Mouse (Mus musculus) CH12.LX (cell line): ENCODE results near the gene 4930469K13Rik. TPM values are rescaled to one million over a fixed set of nuclear protein-coding genes. Genes with fewer than 3 reads are reported as not detected.
A peak's percentile ranks its signal among the peaks of the same experiment; 100 is the strongest.

Experiments used
- DNase-seq: peaks from one replicate; pipeline ENCODE4 v3.0.0-alpha.2; 2013; ENCODE audit errors: extremely low read depth
- H3K27ac ChIP-seq: 2 replicates; pipeline ENCODE4 v1.5.1; 2012; ENCODE audit warnings: low read depth, mild to moderate bottlenecking, control low read depth, moderate library complexity; ENCODE audit not compliant: insufficient read depth
- H3K27me3 ChIP-seq: replicated peaks from 2 replicates; pipeline ENCODE3; 2012; ENCODE audit warnings: inconsistent platforms
- H3K36me3 ChIP-seq, 2 experiments: replicated peaks in 1 of 2; 2 replicates each; pipeline versions ENCODE3 to v1.6.1; 2012; ENCODE audit warnings: inconsistent platforms in 1 of 2, low read length in 1 of 2, mild to moderate bottlenecking in 1 of 2, mixed read lengths in 1 of 2, moderate library complexity in 1 of 2; ENCODE audit not compliant: control insufficient read depth in 1 of 2, insufficient read depth in 1 of 2
- H3K4me1 ChIP-seq, 2 experiments: 2 replicates each; pipeline ENCODE4 v1.6.1; 2012; ENCODE audit warnings: inconsistent platforms in 1 of 2, moderate library complexity in 1 of 2; ENCODE audit not compliant: insufficient read depth in 2 of 2, control insufficient read depth in 1 of 2
- H3K4me2 ChIP-seq: 2 replicates; pipeline ENCODE4 v1.6.1; 2012; ENCODE audit warnings: low read depth, mild to moderate bottlenecking, control low read depth; ENCODE audit not compliant: poor library complexity, insufficient read depth, severe bottlenecking
- H3K4me3 ChIP-seq, 3 experiments: fragments of 150-350 bp in 1 of 3; sonication (generic) in 1 of 3; replicated peaks in 1 of 3; 2 replicates each; pipeline versions ENCODE3 to v1.5.1; 2011 to 2012; ENCODE audit warnings: low read depth in 2 of 3, low read length in 2 of 3, mild to moderate bottlenecking in 2 of 3, moderate library complexity in 2 of 3, control low read depth in 1 of 3, improper control_type of control experiment in 1 of 3, inconsistent platforms in 1 of 3, mixed read lengths in 1 of 3; ENCODE audit not compliant: poor library complexity in 1 of 3
- H3K79me2 ChIP-seq: replicated peaks from 2 replicates; pipeline ENCODE4 v1.6.1; 2012; ENCODE audit warnings: mild to moderate bottlenecking, moderate library complexity; ENCODE audit not compliant: control insufficient read depth, poor library complexity, insufficient read depth, severe bottlenecking; ENCODE audit errors: extremely low read depth
- H3K9ac ChIP-seq: 2 replicates; pipeline ENCODE4 v1.6.1; 2012; ENCODE audit warnings: low read depth, mild to moderate bottlenecking, control low read depth, moderate library complexity; ENCODE audit not compliant: insufficient read depth
- H3K9me3 ChIP-seq: replicated peaks from 2 replicates; pipeline ENCODE3; 2012; ENCODE audit warnings: low read length, inconsistent platforms, mixed read lengths
- BHLHE40 ChIP-seq: IDR thresholded peaks from 2 replicates; pipeline ENCODE4 v1.6.1; 2011; ENCODE audit warnings: mild to moderate bottlenecking, low read depth, low read length, improper control_type of control experiment
- CHD1 ChIP-seq: IDR thresholded peaks from 2 replicates; pipeline ENCODE4 v1.6.1; 2012; ENCODE audit warnings: low read depth, low read length, improper control_type of control experiment, inconsistent platforms
- CHD2 ChIP-seq: IDR thresholded peaks from 2 replicates; pipeline ENCODE4 v1.6.1; 2011; ENCODE audit warnings: low read length, improper control_type of control experiment
- CTCF ChIP-seq, 2 experiments: IDR thresholded peaks in 1 of 2; conservative IDR thresholded peaks in 1 of 2; 2 replicates each; pipeline ENCODE4 v1.5.1; 2011 to 2012; ENCODE audit warnings: low read depth in 2 of 2, low read length in 2 of 2, improper control_type of control experiment in 1 of 2, inconsistent platforms in 1 of 2, mild to moderate bottlenecking in 1 of 2, moderate library complexity in 1 of 2
- ELF1 ChIP-seq: IDR thresholded peaks from 2 replicates; pipeline ENCODE4 v1.6.1; 2014; ENCODE audit warnings: low read depth, mild to moderate bottlenecking, inconsistent platforms, low read length, improper control_type of control experiment
- EP300 ChIP-seq: IDR thresholded peaks from 2 replicates; pipeline ENCODE4 v1.6.1; 2011; ENCODE audit warnings: low read length, improper control_type of control experiment
- ETS1 ChIP-seq: conservative IDR thresholded peaks from 2 replicates; pipeline ENCODE4 v1.6.1; 2012; ENCODE audit warnings: low read depth, mild to moderate bottlenecking, inconsistent platforms, low read length, improper control_type of control experiment, moderate library complexity
- GABPA ChIP-seq: IDR thresholded peaks from 2 replicates; pipeline ENCODE4 v1.6.1; 2012; ENCODE audit warnings: low read depth, low read length, improper control_type of control experiment, inconsistent platforms; ENCODE audit not compliant: insufficient replicate concordance
- HCFC1 ChIP-seq: IDR thresholded peaks from 2 replicates; pipeline ENCODE4 v1.6.1; 2012; ENCODE audit warnings: low read depth, mild to moderate bottlenecking, inconsistent platforms, low read length, improper control_type of control experiment
- KAT2A ChIP-seq: IDR thresholded peaks from 2 replicates; pipeline ENCODE4 v1.6.1; 2012; ENCODE audit warnings: low read length, improper control_type of control experiment, inconsistent platforms; ENCODE audit not compliant: insufficient replicate concordance
- MAFK ChIP-seq: IDR thresholded peaks from 2 replicates; pipeline ENCODE4 v1.6.1; 2011; ENCODE audit warnings: low read length, improper control_type of control experiment; ENCODE audit not compliant: insufficient replicate concordance
- MAX ChIP-seq: IDR thresholded peaks from 2 replicates; pipeline ENCODE4 v1.6.1; 2011; ENCODE audit warnings: low read length, improper control_type of control experiment
- MAZ ChIP-seq: IDR thresholded peaks from 2 replicates; pipeline ENCODE4 v1.6.1; 2012; ENCODE audit warnings: low read depth, mild to moderate bottlenecking, inconsistent platforms, low read length, improper control_type of control experiment, moderate library complexity
- MEF2A ChIP-seq: IDR thresholded peaks from 2 replicates; pipeline ENCODE4 v1.6.1; 2014; ENCODE audit warnings: low read depth, mild to moderate bottlenecking, inconsistent platforms, low read length, improper control_type of control experiment, borderline replicate concordance
- MXI1 ChIP-seq: IDR thresholded peaks from 2 replicates; pipeline ENCODE4 v1.6.1; 2011; ENCODE audit warnings: mild to moderate bottlenecking, low read depth, low read length, improper control_type of control experiment
- NELFE ChIP-seq: IDR thresholded peaks from 2 replicates; pipeline ENCODE4 v1.6.1; 2011; ENCODE audit warnings: low read depth, low read length, improper control_type of control experiment
- NRF1 ChIP-seq: IDR thresholded peaks from 2 replicates; pipeline ENCODE4 v1.6.1; 2014; ENCODE audit warnings: low read depth, mild to moderate bottlenecking, inconsistent platforms, low read length, improper control_type of control experiment, moderate library complexity
- PAX5 ChIP-seq: IDR thresholded peaks from 2 replicates; pipeline ENCODE4 v1.6.1; 2012; ENCODE audit warnings: low read length, inconsistent platforms, mixed read lengths
- POLR2A ChIP-seq: IDR thresholded peaks from 2 replicates; pipeline ENCODE4 v1.6.1; 2011; ENCODE audit warnings: low read depth, mild to moderate bottlenecking, improper control_type of control experiment, low read length
- RAD21 ChIP-seq: IDR thresholded peaks from 2 replicates; pipeline ENCODE4 v1.6.1; 2011; ENCODE audit warnings: low read depth, mild to moderate bottlenecking, low read length, improper control_type of control experiment, moderate library complexity
- RCOR1 ChIP-seq: conservative IDR thresholded peaks from 2 replicates; pipeline ENCODE4 v1.6.1; 2012; ENCODE audit warnings: low read depth, mild to moderate bottlenecking, inconsistent platforms, low read length, improper control_type of control experiment
- SIN3A ChIP-seq: IDR thresholded peaks from 2 replicates; pipeline ENCODE4 v1.6.1; 2012; ENCODE audit warnings: low read length, improper control_type of control experiment, inconsistent platforms
- TBP ChIP-seq: conservative IDR thresholded peaks from 2 replicates; pipeline ENCODE4 v1.6.1; 2011; ENCODE audit warnings: low read depth, low read length, improper control_type of control experiment
- TCF12 ChIP-seq: IDR thresholded peaks from 2 replicates; pipeline ENCODE4 v1.6.1; 2014; ENCODE audit warnings: low read depth, mild to moderate bottlenecking, inconsistent platforms, low read length, improper control_type of control experiment
- USF1 ChIP-seq: IDR thresholded peaks from 2 replicates; pipeline ENCODE4 v1.6.1; 2014; ENCODE audit warnings: low read depth, mild to moderate bottlenecking, inconsistent platforms, low read length, improper control_type of control experiment
- USF2 ChIP-seq: conservative IDR thresholded peaks from 2 replicates; pipeline ENCODE4 v1.6.1; 2011; ENCODE audit warnings: low read depth, low read length, improper control_type of control experiment
- ZKSCAN1 ChIP-seq: IDR thresholded peaks from 2 replicates; pipeline ENCODE4 v1.6.1; 2012; ENCODE audit warnings: low read depth, inconsistent platforms, low read length, improper control_type of control experiment, borderline replicate concordance
- ZMIZ1 ChIP-seq: IDR thresholded peaks from 2 replicates; pipeline ENCODE4 v1.6.1; 2012; ENCODE audit warnings: low read depth, mild to moderate bottlenecking, inconsistent platforms, low read length, improper control_type of control experiment
- ZNF384 ChIP-seq: IDR thresholded peaks from 2 replicates; pipeline ENCODE4 v1.6.1; 2012; ENCODE audit warnings: low read depth, low read length, improper control_type of control experiment, inconsistent platforms
- dilution Hi-C: fragments of 300-500 bp; cut with MboI; formaldehyde crosslinking; loops from 2 replicates; pipeline ENCODE4 v1.14.3; 2020; ENCODE audit warnings: low sequenced_read_pairs; ENCODE audit not compliant: extremely low pct_unique_long_range_greater_than_20kb, extremely low pct_ligation_motif_present
- in situ Hi-C: fragments of 300-500 bp; cut with MboI; formaldehyde crosslinking; loops from 3 replicates; pipeline ENCODE4 v1.14.3; 2019; ENCODE audit warnings: low sequenced_read_pairs, low pct_ligation_motif_present, low pct_unique_long_range_greater_than_20kb, mixed read lengths
- polyA plus RNA-seq: library from polyadenylated mRNA; unstranded; fragments of >175 nt; gene quantifications from 2 replicates; pipeline ENCODE4 v1.2.1, GENCODE M21; 2012; ENCODE audit warnings: low read depth; ENCODE audit not compliant: insufficient read length
- total RNA-seq, 2 experiments: library from RNA; depleted of rRNA; stranded (reverse); fragments of 300-350 nt in 1 of 2; fragments of >200 nt in 1 of 2; gene quantifications; 2 replicates each; pipeline ENCODE4 v1.2.3; 2012 to 2014

4930469K13Rik gene
- total and polyA plus RNA-seq, 3 experiments: not detected

- peaks cover 76 to 83% of the 10 kb centered on the region in 2 experiments for H3K36me3 ChIP-seq
- no peaks in the 10 kb centered on the region for H3K27me3 ChIP-seq
- in situ Hi-C loops: loop anchor here (10.0 kb wide), 1 partner anchor 66 kb away; no protein-coding TSS in a partner anchor
- no peaks in the 10 kb centered on the region for H3K79me2 ChIP-seq
- DNase-seq: no peak
- dilution Hi-C loops: no loop called here
- H3K9me3 ChIP-seq: peaks cover 7% of the 10 kb centered on the region
- H3K9ac ChIP-seq: no peak overlapping the region
- H3K27ac ChIP-seq: no peak overlapping the region
- H3K4me2 ChIP-seq: no peak overlapping the region
- peaks cover 9 to 70% of the 10 kb centered on the region in 2 experiments for H3K4me1 ChIP-seq
- TF ChIP-seq USF2 (no peak), MAX (no peak), ZNF384 (no peak), ZKSCAN1 (no peak), MAFK (no peak), MEF2A (no peak), HCFC1 (no peak), ELF1 (no peak), BHLHE40 (no peak), CTCF (conservative IDR thresholded peaks at IDR 0.05 in 1 of 2, IDR thresholded peaks at IDR 0.05 in 1 of 2; ENCODE audit: low read depth in 2 of 2, low read length in 2 of 2) (no peak), MXI1 (no peak), GABPA (no peak), ETS1 (no peak), TBP (no peak), MAZ (no peak), PAX5 (no peak), KAT2A (no peak), TCF12 (no peak)
- no peak overlapping the region for H3K4me3 ChIP-seq
These were observed 27.8 kb downstream of the 4930469K13Rik start for GRCm38 (mm10) chr11:34070596-34070995.

DNA sequence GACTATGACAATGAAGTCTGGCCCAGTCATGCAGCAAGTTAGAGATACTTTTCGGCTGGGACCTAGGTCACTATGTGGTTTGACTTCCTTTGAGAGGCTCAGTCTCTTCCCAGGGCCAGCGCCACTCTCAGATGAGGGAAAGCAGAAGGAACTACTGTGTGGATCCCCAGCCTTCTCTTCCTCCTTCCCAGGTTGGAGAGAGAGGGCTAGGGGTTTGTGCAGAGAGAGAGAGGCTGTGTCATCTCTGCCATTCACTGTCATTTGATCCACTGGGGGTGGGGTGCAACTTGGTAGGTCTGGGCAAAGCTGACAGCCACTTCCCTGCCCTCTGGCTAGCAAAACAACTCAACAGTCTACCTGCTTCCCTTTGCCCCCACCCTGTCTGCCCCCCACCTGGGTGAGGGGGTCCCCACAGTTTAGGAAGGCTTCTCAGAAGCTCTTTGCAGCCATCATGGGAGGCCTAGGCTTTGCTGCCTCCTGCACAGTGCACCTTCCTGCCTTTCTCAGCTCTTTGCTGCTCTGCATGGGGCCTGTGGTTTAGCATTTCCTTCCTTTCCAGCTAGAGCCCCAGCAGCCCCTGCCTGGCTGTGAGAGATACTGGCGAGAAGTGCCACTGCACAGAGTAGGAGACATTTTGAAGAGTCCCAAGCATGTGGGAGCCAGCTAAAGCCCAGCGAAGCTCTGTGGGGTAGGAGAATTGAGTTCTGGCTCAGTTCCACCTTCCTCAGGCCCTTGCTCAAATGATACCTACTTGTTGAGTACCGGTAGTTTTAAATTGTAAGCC lies 34.5 kb downstream of the 4930469K13Rik start:
- H3K4me1 ChIP-seq: peaks cover 22 to 69% of the 10 kb centered on the region in 2 experiments
- no peaks in the 10 kb centered on the region for H3K27me3 ChIP-seq
- H3K4me3 ChIP-seq: no peak overlapping the region
- in situ Hi-C loops (no loop called here), dilution Hi-C loops (no loop called here)
- DNase-seq: peak; percentile 79
- H3K9ac ChIP-seq: no peak overlapping the region
- H3K9me3 ChIP-seq: peaks cover 7% of the 10 kb centered on the region
- H3K4me2 ChIP-seq: no peak overlapping the region
- H3K36me3 ChIP-seq: peaks cover 30 to 41% of the 10 kb centered on the region in 2 experiments
- no peaks in the 10 kb centered on the region for H3K79me2 ChIP-seq
- peak overlapping the region; percentile 65 for H3K27ac ChIP-seq
- no peak for TF ChIP-seq ZMIZ1
- no peak; the same call in 1 of the 2 replicates for TF ChIP-seq NRF1
- TF ChIP-seq ETS1: 0 out of 2 replicates have a peak, but pooled peaks have one; percentile 16
- no peak for TF ChIP-seq TBP
- TF ChIP-seq MAX: no peak
- TF ChIP-seq CHD2: peak; percentile 47; the same call in 1 of the 2 replicates
- TF ChIP-seq USF2: no peak
- peak; percentile 49; the same call in 1 of the 2 replicates for TF ChIP-seq EP300
- no peak for TF ChIP-seq RCOR1
- 0 out of 2 replicates have a peak, but pooled peaks have one; percentile 29 for TF ChIP-seq TCF12
- no peak for TF ChIP-seq MAFK
- peak; percentile 40; the same call in 1 of the 2 replicates for TF ChIP-seq POLR2A
- TF ChIP-seq CHD1: no peak
- TF ChIP-seq PAX5: no peak
- no peak for TF ChIP-seq GABPA
- no peak; the same call in none of the 2 replicates for TF ChIP-seq RAD21
- no peak for TF ChIP-seq ELF1
- TF ChIP-seq NELFE: no peak
- TF ChIP-seq SIN3A: no peak
- TF ChIP-seq USF1: no peak
- TF ChIP-seq MEF2A: 0 out of 2 replicates have a peak, but pooled peaks have one; percentile 11
- TF ChIP-seq KAT2A: no peak
- TF ChIP-seq HCFC1: no peak
